Mouse (Mus musculus) stomach, postnatal 0 days (tissue): ENCODE data around the gene Cmip.

Experiments used
- CTCF ChIP-seq: IDR thresholded peaks from 2 replicates; pipeline ENCODE4 v1.5.1; 2016; ENCODE audit warnings: antibody characterized with exemption, low read depth, mild to moderate bottlenecking, moderate library complexity
- EP300 ChIP-seq: optimal IDR thresholded peaks from 2 replicates; pipeline ENCODE3; 2016; ENCODE audit warnings: antibody characterized with exemption

GRCm38 (mm10) chr8:117401880-117402279, 145.0 kb downstream of the Cmip start:
- TF ChIP-seq CTCF = no peak
- TF ChIP-seq EP300 = no peak
